Mouse (Mus musculus) kidney, postnatal 0 days (tissue): ENCODE results near the gene Col23a1. TPM values are rescaled to one million over a fixed set of nuclear protein-coding genes. Genes with fewer than 3 reads are reported as not detected.

ENCODE experiments used
- ATAC-seq: fragments of 200-750 bp; cut with Nextera tagmentation; replicated peaks from 2 replicates; pipeline ENCODE4 v1.8.0; 2017; ENCODE audit warnings: low read depth, moderate number of reproducible peaks, moderate TSS enrichment, moderate library complexity; ENCODE audit not compliant: low FRiP score
- DNase-seq: peaks from one replicate; pipeline ENCODE4 v3.0.0-alpha.2; 2016; ENCODE audit warnings: low spot score
- H3K27ac ChIP-seq: fragments of 300-500 bp; sonication (generic); 2 replicates; pipeline ENCODE4 v1.5.1; 2014; ENCODE audit warnings: mild to moderate bottlenecking
- H3K27me3 ChIP-seq: fragments of 300-500 bp; sonication (generic); 2 replicates; pipeline ENCODE4 v1.6.1; 2014; ENCODE audit warnings: low read length, mixed read lengths; ENCODE audit not compliant: insufficient read depth
- H3K36me3 ChIP-seq: fragments of 300-500 bp; sonication (generic); 2 replicates; pipeline ENCODE4 v1.6.1; 2014; ENCODE audit warnings: low read length, mixed read lengths; ENCODE audit not compliant: insufficient read depth
- H3K4me1 ChIP-seq: fragments of 300-500 bp; sonication (generic); replicated peaks from 2 replicates; pipeline ENCODE4 v1.6.1; 2014; ENCODE audit warnings: antibody characterized with exemption, low read length, mixed read lengths; ENCODE audit not compliant: insufficient read depth
- H3K4me2 ChIP-seq: fragments of 300-500 bp; sonication (generic); 2 replicates; pipeline ENCODE4 v1.6.1; 2014; ENCODE audit warnings: mild to moderate bottlenecking, low read length, moderate library complexity, mixed read lengths
- H3K4me3 ChIP-seq: fragments of 300-500 bp; sonication (generic); replicated peaks from 2 replicates; pipeline ENCODE4 v1.5.1; 2014; ENCODE audit warnings: low read depth, low read length
- H3K9ac ChIP-seq: fragments of 300-500 bp; sonication (generic); 2 replicates; pipeline ENCODE4 v1.6.1; 2014; ENCODE audit warnings: low read depth, low read length
- H3K9me3 ChIP-seq: fragments of 300-500 bp; sonication (generic); replicated peaks from 2 replicates; pipeline ENCODE4 v1.6.1; 2016; ENCODE audit warnings: low read length, inconsistent platforms, mixed read lengths
- CTCF ChIP-seq: IDR thresholded peaks from 2 replicates; pipeline ENCODE4 v1.5.1; 2016; ENCODE audit warnings: antibody characterized with exemption, low read depth, mild to moderate bottlenecking, moderate library complexity
- WGBS: fragments of 180-500 bp; shearing (Covaris S2); extraction: QIAGEN DNeasy Blood & Tissue Kit; methylation state at CpG from one replicate; pipeline ENCODE4 v1.1.7; 2014; 5-methylcytosine and 5-hydroxymethylcytosine counted together
- polyA plus RNA-seq: library from polyadenylated mRNA; unstranded; fragments of >200 nt; fragmentation: Nextera tagmentation; extraction: Ambion mirVana; gene quantifications from 2 replicates; pipeline ENCODE4 v1.2.1, GENCODE M21; 2015

Col23a1 gene
- polyA plus RNA-seq, 1 experiment from 2014 or later = 6.8 TPM

- H3K27ac ChIP-seq = peak overlapping the region; percentile 8; the same call in 1 of the 2 replicates
- H3K4me3 ChIP-seq = no peak overlapping the region
- 20% methylated on average over 5 of the region's 5 CpGs for WGBS
- H3K27me3 ChIP-seq = no peaks in the 10 kb centered on the region
- peak; percentile 63 for DNase-seq
- peak; percentile 65 for ATAC-seq
- no peak for TF ChIP-seq CTCF
- peaks cover 12% of the 10 kb centered on the region for H3K4me1 ChIP-seq
- no peaks in the 10 kb centered on the region for H3K36me3 ChIP-seq
- H3K4me2 ChIP-seq = no peak overlapping the region
- H3K9me3 ChIP-seq = no peaks in the 10 kb centered on the region
- no peak overlapping the region for H3K9ac ChIP-seq
These were observed 261.5 kb downstream of the Col23a1 start for GRCm38 (mm10) chr11:51551253-51551652.

- WGBS = 44% methylated on average over 3 of the region's 3 CpGs
- ATAC-seq = no peak
- Histone ChIP-seq H3K9ac (no peak overlapping the region), H3K4me2 (no peak overlapping the region), H3K9me3 (no peaks in the 10 kb centered on the region), H3K36me3 (no peaks in the 10 kb centered on the region), H3K27me3 (no peaks in the 10 kb centered on the region), H3K27ac (no peak overlapping the region), H3K4me1 (peaks cover 12% of the 10 kb centered on the region), H3K4me3 (no peak overlapping the region)
- DNase-seq = no peak
- no peak for TF ChIP-seq CTCF
These were observed 262.4 kb downstream of the Col23a1 start for GRCm38 (mm10) chr11:51552091-51552490.

GRCm38 (mm10) chr11:51554590-51554989 is 264.9 kb downstream of the Col23a1 start:
- Histone ChIP-seq H3K4me1 (peaks cover 12% of the 10 kb centered on the region), H3K36me3 (no peaks in the 10 kb centered on the region), H3K27ac (no peak overlapping the region), H3K4me3 (no peak overlapping the region), H3K9me3 (no peaks in the 10 kb centered on the region), H3K27me3 (no peaks in the 10 kb centered on the region), H3K4me2 (no peak overlapping the region), H3K9ac (no peak overlapping the region)
- TF ChIP-seq CTCF = no peak
- ATAC-seq (no peak), DNase-seq (no peak)
- 72% methylated on average over 9 of the region's 10 CpGs for WGBS

GRCm38 (mm10) chr11:51555066-51555465 is 265.3 kb downstream of the Col23a1 start:
- no peaks in the 10 kb centered on the region for H3K27me3 ChIP-seq
- no peaks in the 10 kb centered on the region for H3K9me3 ChIP-seq
- 70% methylated on average over 2 of the region's 2 CpGs for WGBS
- no peak overlapping the region for H3K27ac ChIP-seq
- TF ChIP-seq CTCF = no peak
- no peak overlapping the region for H3K4me3 ChIP-seq
- no peak overlapping the region for H3K9ac ChIP-seq
- H3K4me1 ChIP-seq = peaks cover 12% of the 10 kb centered on the region
- no peaks in the 10 kb centered on the region for H3K36me3 ChIP-seq
- ATAC-seq = no peak
- H3K4me2 ChIP-seq = no peak overlapping the region
- DNase-seq = no peak

GRCm38 (mm10) chr11:51563276-51563675 is 273.6 kb downstream of the Col23a1 start:
- Histone ChIP-seq H3K27me3 (no peaks in the 10 kb centered on the region), H3K27ac (no peak overlapping the region), H3K4me2 (no peak overlapping the region), H3K4me1 (no peaks in the 10 kb centered on the region), H3K36me3 (no peaks in the 10 kb centered on the region), H3K4me3 (no peak overlapping the region), H3K9ac (no peak overlapping the region), H3K9me3 (no peaks in the 10 kb centered on the region)
- ATAC-seq (no peak), DNase-seq (no peak)
- TF ChIP-seq CTCF = no peak
- WGBS = 78% methylated on average over 1 of the region's 1 CpGs

- ATAC-seq = peak; percentile 75
- Histone ChIP-seq H3K4me1 (no peaks in the 10 kb centered on the region), H3K27me3 (no peaks in the 10 kb centered on the region), H3K4me3 (no peak overlapping the region), H3K9ac (no peak overlapping the region), H3K27ac (no peak overlapping the region), H3K4me2 (no peak overlapping the region), H3K36me3 (no peaks in the 10 kb centered on the region), H3K9me3 (no peaks in the 10 kb centered on the region)
- WGBS = 31% methylated on average over 3 of the region's 3 CpGs
- TF ChIP-seq CTCF = no peak
- peak; percentile 22 for DNase-seq
These were observed 275.3 kb downstream of the Col23a1 start for GRCm38 (mm10) chr11:51565062-51565461.

- 90% methylated on average over 6 of the region's 6 CpGs for WGBS
- Histone ChIP-seq H3K4me3 (no peak overlapping the region), H3K4me1 (no peaks in the 10 kb centered on the region), H3K36me3 (no peaks in the 10 kb centered on the region), H3K4me2 (no peak overlapping the region), H3K27ac (no peak overlapping the region), H3K9ac (no peak overlapping the region), H3K9me3 (no peaks in the 10 kb centered on the region), H3K27me3 (no peaks in the 10 kb centered on the region)
- TF ChIP-seq CTCF = peak; percentile 54
- no peak for ATAC-seq
- no peak for DNase-seq
These were observed 276.2 kb downstream of the Col23a1 start for GRCm38 (mm10) chr11:51565951-51566350.
